Mouse (Mus musculus): ENCODE measurements around the gene Zfp358. TPM values are rescaled to one million over a fixed set of nuclear protein-coding genes. Genes with fewer than 3 reads are reported as not detected.

The Zfp358 gene
- polyA plus RNA-seq, 1 experiment from 2014 or later: 83.9 TPM

- Histone ChIP-seq H3K36me3 (replicated peaks) (no peaks in the 10 kb centered on the region), H3K27me3 (replicated peaks) (no peaks in the 10 kb centered on the region), H3K4me1 (peaks cover 5% of the 10 kb centered on the region; the same call in 1 of the 2 replicates), H3K9ac (no peak overlapping the region), H3K9me3 (no peaks in the 10 kb centered on the region), H3K4me2 (no peak overlapping the region), H3K4me3 (no peak overlapping the region), H3K27ac (no peak overlapping the region)
- WGBS: 78% methylated on average over 4 of the region's 4 CpGs
- ATAC-seq (replicated peaks): no peak
Measured at GRCm38 (mm10) chr8:3480221-3480785, 12.6 kb upstream of the Zfp358 start.

- 63% methylated on average over 5 of the region's 5 CpGs for WGBS
- Histone ChIP-seq H3K36me3 (replicated peaks) (no peaks in the 10 kb centered on the region), H3K9me3 (no peaks in the 10 kb centered on the region), H3K27ac (no peak overlapping the region), H3K9ac (no peak overlapping the region), H3K27me3 (replicated peaks) (no peaks in the 10 kb centered on the region), H3K4me3 (no peak overlapping the region), H3K4me1 (no peaks in the 10 kb centered on the region), H3K4me2 (no peak overlapping the region)
- no peak for ATAC-seq (replicated peaks)
Measured at GRCm38 (mm10) chr8:3481605-3482004, 11.3 kb upstream of the Zfp358 start.

GRCm38 (mm10) chr8:3482240-3482740, 10.6 kb upstream of the Zfp358 start:
- Histone ChIP-seq H3K4me1 (no peaks in the 10 kb centered on the region), H3K27me3 (replicated peaks) (no peaks in the 10 kb centered on the region), H3K9ac (no peak overlapping the region), H3K4me2 (no peak overlapping the region), H3K4me3 (no peak overlapping the region), H3K27ac (no peak overlapping the region), H3K36me3 (replicated peaks) (no peaks in the 10 kb centered on the region), H3K9me3 (no peaks in the 10 kb centered on the region)
- ATAC-seq (replicated peaks): no peak
- WGBS: 88% methylated on average over 22 of the region's 22 CpGs

GRCm38 (mm10) chr8:3483546-3483945, 9.4 kb upstream of the Zfp358 start:
- Histone ChIP-seq H3K4me1 (no peaks in the 10 kb centered on the region), H3K27ac (no peak overlapping the region), H3K4me2 (no peak overlapping the region), H3K36me3 (replicated peaks) (no peaks in the 10 kb centered on the region), H3K27me3 (replicated peaks) (no peaks in the 10 kb centered on the region), H3K9me3 (no peaks in the 10 kb centered on the region), H3K9ac (no peak overlapping the region), H3K4me3 (no peak overlapping the region)
- WGBS: 86% methylated on average over 7 of the region's 7 CpGs
- ATAC-seq (replicated peaks): no peak

GRCm38 (mm10) chr8:3485192-3485591, 7.7 kb upstream of the Zfp358 start:
- Histone ChIP-seq H3K9ac (no peak overlapping the region), H3K9me3 (no peaks in the 10 kb centered on the region), H3K27ac (no peak overlapping the region), H3K27me3 (replicated peaks) (no peaks in the 10 kb centered on the region), H3K4me2 (no peak overlapping the region), H3K4me3 (no peak overlapping the region), H3K4me1 (no peaks in the 10 kb centered on the region), H3K36me3 (replicated peaks) (no peaks in the 10 kb centered on the region)
- ATAC-seq (replicated peaks): 0 out of 2 replicates have a peak, but pooled peaks have one; percentile 35
- WGBS: 25% methylated on average over 5 of the region's 5 CpGs

GRCm38 (mm10) chr8:3493845-3494208, 889 bp downstream of the Zfp358 start:
- H3K36me3 ChIP-seq (replicated peaks): peaks cover 22% of the 10 kb centered on the region
- H3K9me3 ChIP-seq: no peaks in the 10 kb centered on the region
- peak overlapping the region; percentile 87 for H3K27ac ChIP-seq
- ATAC-seq (replicated peaks): peak; percentile 8
- H3K4me2 ChIP-seq: peak overlapping the region; percentile 62
- H3K9ac ChIP-seq: peak overlapping the region; percentile 98
- 34% methylated on average over 6 of the region's 6 CpGs for whole genome bisulfite sequencing
- H3K27me3 ChIP-seq (replicated peaks): no peaks in the 10 kb centered on the region
- peaks cover 32% of the 10 kb centered on the region for H3K4me1 ChIP-seq
- peak overlapping the region; percentile 64 for H3K4me3 ChIP-seq

GRCm38 (mm10) chr8:3495578-3496427, 2.9 kb downstream of the Zfp358 start:
- no peak for ATAC-seq (replicated peaks)
- no peak overlapping the region for H3K4me3 ChIP-seq
- 95% methylated on average over 44 of the region's 44 CpGs for WGBS
- H3K27me3 ChIP-seq (replicated peaks): no peaks in the 10 kb centered on the region
- no peaks in the 10 kb centered on the region for H3K9me3 ChIP-seq
- no peak overlapping the region for H3K27ac ChIP-seq
- H3K4me1 ChIP-seq: peaks cover 40% of the 10 kb centered on the region
- no peak overlapping the region for H3K9ac ChIP-seq
- no peak overlapping the region for H3K4me2 ChIP-seq
- peaks cover 22% of the 10 kb centered on the region for H3K36me3 ChIP-seq (replicated peaks)

- H3K4me2 ChIP-seq: no peak overlapping the region
- H3K27me3 ChIP-seq (replicated peaks): no peaks in the 10 kb centered on the region
- WGBS: 93% methylated on average over 15 of the region's 15 CpGs
- no peak overlapping the region for H3K27ac ChIP-seq
- H3K36me3 ChIP-seq (replicated peaks): peaks cover 22% of the 10 kb centered on the region
- ATAC-seq (replicated peaks): no peak
- peaks cover 46% of the 10 kb centered on the region for H3K4me1 ChIP-seq
- no peak overlapping the region for H3K4me3 ChIP-seq
- H3K9ac ChIP-seq: no peak overlapping the region
- H3K9me3 ChIP-seq: no peaks in the 10 kb centered on the region
Measured at GRCm38 (mm10) chr8:3496428-3496748, 3.5 kb downstream of the Zfp358 start.

GRCm38 (mm10) chr8:3498583-3498982, 5.6 kb downstream of the Zfp358 start:
- no peak overlapping the region for H3K27ac ChIP-seq
- no peak overlapping the region for H3K4me2 ChIP-seq
- peaks cover 52% of the 10 kb centered on the region for H3K4me1 ChIP-seq
- no peak overlapping the region for H3K4me3 ChIP-seq
- no peak for ATAC-seq (replicated peaks)
- no peak overlapping the region for H3K9ac ChIP-seq
- peaks cover 22% of the 10 kb centered on the region for H3K36me3 ChIP-seq (replicated peaks)
- H3K9me3 ChIP-seq: no peaks in the 10 kb centered on the region
- H3K27me3 ChIP-seq (replicated peaks): no peaks in the 10 kb centered on the region
- WGBS: 93% methylated on average over 3 of the region's 3 CpGs

GRCm38 (mm10) chr8:3499751-3500150, 6.8 kb downstream of the Zfp358 start:
- Histone ChIP-seq H3K4me2 (peak overlapping the region; percentile 64), H3K36me3 (replicated peaks) (peaks cover 22% of the 10 kb centered on the region), H3K4me3 (peak overlapping the region; percentile 59), H3K27me3 (replicated peaks) (no peaks in the 10 kb centered on the region), H3K9ac (peak overlapping the region; percentile 60), H3K27ac (peak overlapping the region; percentile 88), H3K9me3 (no peaks in the 10 kb centered on the region), H3K4me1 (peaks cover 41% of the 10 kb centered on the region)
- peak; percentile 28 for ATAC-seq (replicated peaks)
- 9% methylated on average over 8 of the region's 8 CpGs for WGBS

GRCm38 (mm10) chr8:3500235-3501090, 7.5 kb downstream of the Zfp358 start, which contains the start of gene Mcoln1:
Mcoln1 (plus strand) TSS chr8:3500457.
- Histone ChIP-seq H3K4me1 (peaks cover 41% of the 10 kb centered on the region), H3K27ac (peak within 1 kb of the TSS; percentile 88), H3K9ac (peak within 1 kb of the TSS; percentile 73), H3K27me3 (replicated peaks) (no peaks in the 10 kb centered on the region), H3K4me2 (peak within 1 kb of the TSS; percentile 64), H3K9me3 (no peaks in the 10 kb centered on the region), H3K36me3 (replicated peaks) (peaks cover 17% of the 10 kb centered on the region), H3K4me3 (peak within 1 kb of the TSS; percentile 59)
- under 1% methylated on average over 70 of the region's 70 CpGs for WGBS
- ATAC-seq (replicated peaks): peak; percentile 88

- Histone ChIP-seq H3K27ac (no peak overlapping the region), H3K4me3 (no peak overlapping the region), H3K9me3 (no peaks in the 10 kb centered on the region), H3K9ac (no peak overlapping the region), H3K4me1 (peaks cover 33% of the 10 kb centered on the region), H3K4me2 (no peak overlapping the region), H3K27me3 (replicated peaks) (no peaks in the 10 kb centered on the region), H3K36me3 (replicated peaks) (peaks cover 15% of the 10 kb centered on the region)
- ATAC-seq (replicated peaks): no peak
- 79% methylated on average over 4 of the region's 4 CpGs for WGBS
Measured at GRCm38 (mm10) chr8:3502217-3502616, 9.3 kb downstream of the Zfp358 start.
